Mouse (Mus musculus) intestine, embryonic 14.5 days (tissue): ENCODE data around the gene Uqcrc2. TPM values are rescaled to one million over a fixed set of nuclear protein-coding genes. Genes with fewer than 3 reads are reported as not detected.

Source experiments
- ATAC-seq: fragments of 200-750 bp; cut with Nextera tagmentation; replicated peaks from 2 replicates; pipeline ENCODE4 v1.8.0; 2017; ENCODE audit warnings: low read depth, moderate number of reproducible peaks, moderate TSS enrichment, moderate library complexity; ENCODE audit not compliant: low FRiP score, low TSS enrichment
- DNase-seq: peaks from one replicate; pipeline ENCODE4 v3.0.0-alpha.2; 2018; ENCODE audit warnings: low spot score
- H3K27ac ChIP-seq: fragments of 300-500 bp; sonication (generic); 2 replicates; pipeline ENCODE4 v1.5.1; 2014; ENCODE audit warnings: low read depth, mild to moderate bottlenecking, control low read depth
- H3K27me3 ChIP-seq: fragments of 300-500 bp; sonication (generic); replicated peaks from 2 replicates; pipeline ENCODE4 v1.6.1; 2014; ENCODE audit warnings: low read length, control low read depth; ENCODE audit not compliant: control insufficient read depth, insufficient read depth
- H3K36me3 ChIP-seq: fragments of 300-500 bp; sonication (generic); 2 replicates; pipeline ENCODE4 v1.6.1; 2014; ENCODE audit warnings: low read length, control low read depth; ENCODE audit not compliant: control insufficient read depth, insufficient read depth
- H3K4me1 ChIP-seq: fragments of 300-500 bp; sonication (generic); replicated peaks from 2 replicates; pipeline ENCODE4 v1.6.1; 2014; ENCODE audit warnings: low read length, control low read depth, mixed read lengths; ENCODE audit not compliant: control insufficient read depth, insufficient read depth
- H3K4me2 ChIP-seq: fragments of 300-500 bp; sonication (generic); 2 replicates; pipeline ENCODE4 v1.6.1; 2014; ENCODE audit warnings: low read length
- H3K4me3 ChIP-seq: fragments of 300-500 bp; sonication (generic); 2 replicates; pipeline ENCODE4 v1.5.1; 2014; ENCODE audit warnings: low read depth, low read length, control low read depth, mixed read lengths
- H3K9ac ChIP-seq: fragments of 300-500 bp; sonication (generic); 2 replicates; pipeline ENCODE4 v1.6.1; 2014; ENCODE audit warnings: mild to moderate bottlenecking, low read length
- H3K9me3 ChIP-seq: fragments of 300-500 bp; sonication (generic); 2 replicates; pipeline ENCODE4 v1.6.1; 2016; ENCODE audit warnings: low read length, control low read depth; ENCODE audit not compliant: control insufficient read depth
- WGBS: fragments of 180-500 bp; shearing (Covaris S2); extraction: QIAGEN DNeasy Blood & Tissue Kit; methylation state at CpG from one replicate; pipeline ENCODE4 v1.1.7; 2014; 5-methylcytosine and 5-hydroxymethylcytosine counted together
- polyA plus RNA-seq: library from polyadenylated mRNA; unstranded; fragments of >200 nt; fragmentation: Nextera tagmentation; extraction: Ambion mirVana; gene quantifications from 2 replicates; pipeline ENCODE4 v1.2.1, GENCODE M21; 2014

The Uqcrc2 gene
- polyA plus RNA-seq, 1 experiment from 2014 or later, result 246 TPM

DNA sequence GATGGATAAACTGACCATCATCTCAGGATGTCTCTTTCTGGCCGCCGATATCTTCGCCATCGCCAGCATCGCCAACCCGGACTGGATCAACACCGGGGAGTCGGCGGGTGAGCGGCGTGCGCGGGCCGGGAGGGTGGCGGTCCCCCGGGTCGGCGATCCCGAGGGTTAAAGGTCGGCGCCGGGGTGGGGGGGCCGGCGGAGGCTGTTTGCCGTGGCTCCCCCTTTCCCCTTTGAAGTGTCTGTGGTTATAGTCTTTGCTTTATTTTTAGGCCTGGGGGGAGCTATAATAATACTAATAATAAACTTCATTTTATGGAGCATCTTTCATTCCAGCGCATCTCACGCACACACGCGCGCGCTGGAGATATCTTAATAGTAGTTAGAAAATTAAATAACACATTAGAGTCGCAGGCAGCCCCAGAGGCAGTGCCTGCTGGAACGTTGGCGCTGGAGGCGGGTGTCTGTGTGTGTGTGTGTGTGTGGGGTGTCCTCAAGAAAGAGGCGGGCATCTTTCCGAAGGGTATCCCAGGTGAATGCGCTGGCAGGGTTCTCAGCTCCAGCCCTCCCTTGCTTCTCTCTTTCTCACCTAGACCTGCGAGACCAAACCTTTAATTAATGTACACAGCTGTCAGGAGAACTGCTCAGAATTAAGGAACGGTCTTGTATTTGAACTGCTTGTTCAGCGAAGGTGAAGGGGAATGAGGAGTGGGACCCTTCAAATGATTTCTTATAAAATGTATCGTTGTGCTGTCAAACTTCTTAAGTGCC is 43.0 kb downstream of the Uqcrc2 start:
- Histone ChIP-seq H3K27ac (0 out of 2 replicates have a peak overlapping the region, but pooled peaks have one; percentile 73), H3K4me3 (peak overlapping the region; percentile 93), H3K27me3 (no peaks in the 10 kb centered on the region), H3K9ac (peak overlapping the region; percentile 91), H3K36me3 (no peaks in the 10 kb centered on the region), H3K4me2 (peak overlapping the region; percentile 61), H3K4me1 (peaks cover 21% of the 10 kb centered on the region), H3K9me3 (no peaks in the 10 kb centered on the region)
- WGBS, result 2% methylated on average over 41 of the region's 42 CpGs
- DNase-seq, result peak; percentile 64
- peak; percentile 72 for ATAC-seq

DNA sequence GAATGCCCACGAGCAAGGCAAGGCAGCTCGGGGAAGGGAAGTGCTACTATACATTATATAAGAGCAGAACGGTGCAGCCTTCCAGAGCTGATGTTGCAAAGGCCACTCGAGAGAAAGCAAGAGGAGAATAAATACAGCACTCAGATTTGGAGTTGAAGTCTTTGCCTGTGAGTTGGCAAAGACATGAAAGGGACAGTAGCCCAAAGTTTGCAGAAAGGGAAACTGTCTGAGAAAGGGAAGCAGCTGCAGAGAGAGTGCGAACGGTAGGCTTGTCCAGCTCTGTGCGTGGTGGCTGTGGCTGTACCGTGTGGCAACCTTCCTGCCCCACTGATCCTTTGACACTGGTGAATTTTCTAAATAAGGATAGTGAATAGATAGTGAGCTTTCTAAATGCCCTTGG is 44.0 kb downstream of the Uqcrc2 start:
- H3K9ac ChIP-seq, result peak overlapping the region; percentile 91
- 42% methylated on average over 8 of the region's 8 CpGs for WGBS
- ATAC-seq (no peak), DNase-seq (no peak)
- no peaks in the 10 kb centered on the region for H3K27me3 ChIP-seq
- H3K9me3 ChIP-seq, result no peaks in the 10 kb centered on the region
- H3K4me3 ChIP-seq, result peak overlapping the region; percentile 93
- H3K4me2 ChIP-seq, result peak overlapping the region; percentile 61
- H3K36me3 ChIP-seq, result no peaks in the 10 kb centered on the region
- H3K4me1 ChIP-seq, result peaks cover 21% of the 10 kb centered on the region
- no peak overlapping the region for H3K27ac ChIP-seq

DNA sequence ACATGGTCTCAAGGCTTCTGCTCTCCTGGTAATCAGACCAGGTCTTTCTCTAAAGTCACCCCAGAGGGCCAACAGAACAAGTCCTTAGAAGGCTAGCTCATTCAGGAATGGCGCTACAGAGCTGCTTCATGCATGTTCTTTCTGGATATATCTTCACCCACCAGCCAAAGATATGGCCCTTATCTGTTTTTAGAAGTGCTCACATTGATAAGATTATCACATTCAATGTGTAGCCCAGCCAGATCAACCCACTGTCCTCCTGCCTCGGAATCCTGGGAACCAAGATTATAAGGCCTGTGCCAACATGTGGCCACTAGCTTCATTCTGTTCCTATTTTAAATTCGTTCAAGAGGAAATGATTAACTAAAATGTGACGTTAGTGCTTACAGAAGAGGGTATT is 47.0 kb downstream of the Uqcrc2 start:
- Histone ChIP-seq H3K9ac (no peak overlapping the region), H3K27ac (no peak overlapping the region), H3K4me3 (no peak overlapping the region), H3K36me3 (no peaks in the 10 kb centered on the region), H3K27me3 (no peaks in the 10 kb centered on the region), H3K9me3 (no peaks in the 10 kb centered on the region), H3K4me1 (peaks cover 32% of the 10 kb centered on the region), H3K4me2 (no peak overlapping the region)
- no peak for ATAC-seq
- 79% methylated on average over 4 of the region's 4 CpGs for WGBS
- DNase-seq, result no peak

DNA sequence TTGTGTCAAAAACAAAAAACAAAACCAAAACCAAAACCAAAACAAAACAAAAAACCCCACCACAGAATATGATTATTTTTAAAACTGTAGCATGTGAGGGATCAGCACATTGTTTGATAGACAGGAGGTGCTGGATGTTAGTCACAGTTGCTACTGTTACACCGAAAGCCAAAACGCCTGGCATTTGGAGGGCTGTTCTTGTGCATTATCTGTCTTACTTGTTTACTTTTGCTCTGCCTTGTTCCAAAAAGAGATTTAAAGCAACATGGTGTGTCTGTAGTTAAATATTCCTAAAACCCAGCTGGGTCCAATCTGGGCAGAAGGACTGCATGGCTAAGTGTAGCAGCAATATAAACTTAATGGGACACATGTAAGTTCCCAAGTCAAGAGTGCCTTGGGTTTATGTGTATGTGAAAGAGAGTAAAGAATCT is 49.8 kb downstream of the Uqcrc2 start:
- no peak for DNase-seq
- Histone ChIP-seq H3K9me3 (no peaks in the 10 kb centered on the region), H3K4me1 (peaks cover 17% of the 10 kb centered on the region), H3K27me3 (no peaks in the 10 kb centered on the region), H3K4me3 (no peak overlapping the region), H3K27ac (peak overlapping the region; percentile 16; the same call in 1 of the 2 replicates), H3K9ac (no peak overlapping the region), H3K36me3 (no peaks in the 10 kb centered on the region), H3K4me2 (peak overlapping the region; percentile 18; the same call in 1 of the 2 replicates)
- no peak for ATAC-seq
- WGBS, result 30% methylated on average over 2 of the region's 2 CpGs

DNA sequence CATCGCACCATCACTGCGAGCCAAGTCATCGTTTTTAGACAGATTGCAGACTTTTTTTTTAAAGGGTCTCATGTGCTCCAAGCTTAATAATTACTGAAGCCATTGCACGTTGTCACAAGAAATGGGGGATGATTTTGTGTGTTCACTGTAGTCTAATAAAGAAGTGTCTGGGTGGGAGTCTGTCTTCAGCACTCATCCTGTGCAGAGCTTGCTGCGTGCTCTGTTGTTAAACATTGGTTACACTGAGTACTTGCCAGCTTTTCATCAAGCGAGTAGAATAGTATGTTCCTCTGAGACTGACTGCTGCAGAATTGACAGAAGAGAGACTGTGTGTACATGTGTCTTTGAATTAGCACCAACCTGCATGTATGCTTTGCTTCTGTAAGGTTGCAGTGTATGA is 50.3 kb downstream of the Uqcrc2 start:
- 55% methylated on average over 6 of the region's 6 CpGs for WGBS
- Histone ChIP-seq H3K36me3 (no peaks in the 10 kb centered on the region), H3K9me3 (no peaks in the 10 kb centered on the region), H3K4me3 (no peak overlapping the region), H3K4me2 (peak overlapping the region; percentile 18; the same call in 1 of the 2 replicates), H3K27ac (peak overlapping the region; percentile 16; the same call in 1 of the 2 replicates), H3K4me1 (peaks cover 15% of the 10 kb centered on the region), H3K27me3 (no peaks in the 10 kb centered on the region), H3K9ac (no peak overlapping the region)
- DNase-seq (no peak), ATAC-seq (no peak)

DNA sequence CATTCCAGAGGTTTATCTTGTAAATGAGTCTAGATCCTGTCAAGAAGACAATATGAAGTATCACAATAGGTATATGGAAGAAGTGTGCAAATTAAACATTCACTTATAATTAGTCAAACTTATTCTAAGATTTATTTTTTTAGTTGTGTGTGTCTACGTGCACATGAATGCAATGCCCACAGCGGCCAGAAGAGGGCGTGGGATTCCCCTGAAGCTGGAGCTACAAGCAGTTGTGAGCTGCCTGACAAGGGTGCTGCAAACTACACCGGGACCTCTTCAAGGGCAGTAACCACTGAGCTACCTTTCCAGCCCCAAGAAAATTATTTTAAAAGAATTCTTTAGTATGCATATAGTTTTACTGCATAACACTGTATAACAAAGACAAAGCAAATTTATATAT is 55.7 kb downstream of the Uqcrc2 start:
- H3K36me3 ChIP-seq, result peaks cover 16% of the 10 kb centered on the region
- no peak overlapping the region for H3K4me3 ChIP-seq
- no peak for ATAC-seq
- H3K9me3 ChIP-seq, result no peaks in the 10 kb centered on the region
- 0 out of 2 replicates have a peak, but pooled peaks cover 6% of the 10 kb centered on the region for H3K4me1 ChIP-seq
- no peak overlapping the region for H3K4me2 ChIP-seq
- 70% methylated on average over 4 of the region's 4 CpGs for WGBS
- no peak overlapping the region for H3K27ac ChIP-seq
- no peak for DNase-seq
- H3K27me3 ChIP-seq, result no peaks in the 10 kb centered on the region
- H3K9ac ChIP-seq, result no peak overlapping the region

DNA sequence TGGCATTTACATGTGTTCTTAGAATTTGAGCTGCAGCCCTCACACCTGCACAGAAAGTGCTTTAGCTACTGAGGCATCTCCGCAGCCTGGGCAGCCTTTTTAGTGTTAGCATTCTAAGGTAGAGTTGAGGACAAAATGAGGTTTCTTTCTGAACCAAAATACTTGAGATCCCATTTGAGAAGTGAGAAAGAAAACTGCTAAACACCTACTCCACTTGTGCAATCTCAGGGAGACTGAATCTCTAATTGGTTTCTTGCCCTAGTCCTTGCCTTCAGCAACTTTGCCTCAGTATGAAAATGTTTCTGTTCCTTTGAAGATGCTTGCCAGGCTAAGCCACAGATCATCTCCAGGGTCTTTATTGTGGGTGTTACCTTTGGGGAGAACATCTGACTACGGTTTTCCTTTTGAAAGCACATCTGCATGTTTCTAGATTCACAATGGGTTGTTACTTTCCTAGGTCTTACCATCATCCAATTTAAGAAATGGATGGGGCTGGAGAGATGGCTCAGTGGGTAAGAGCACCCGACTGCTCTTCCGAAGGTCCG is 58.9 kb downstream of the Uqcrc2 start:
- Histone ChIP-seq H3K9me3 (no peaks in the 10 kb centered on the region), H3K27ac (no peak overlapping the region), H3K36me3 (peaks cover 19% of the 10 kb centered on the region), H3K27me3 (no peaks in the 10 kb centered on the region), H3K9ac (no peak overlapping the region), H3K4me3 (no peak overlapping the region), H3K4me1 (0 out of 2 replicates have a peak, but pooled peaks cover 4% of the 10 kb centered on the region), H3K4me2 (no peak overlapping the region)
- ATAC-seq (no peak), DNase-seq (no peak)
- WGBS, result 94% methylated on average over 5 of the region's 5 CpGs

DNA sequence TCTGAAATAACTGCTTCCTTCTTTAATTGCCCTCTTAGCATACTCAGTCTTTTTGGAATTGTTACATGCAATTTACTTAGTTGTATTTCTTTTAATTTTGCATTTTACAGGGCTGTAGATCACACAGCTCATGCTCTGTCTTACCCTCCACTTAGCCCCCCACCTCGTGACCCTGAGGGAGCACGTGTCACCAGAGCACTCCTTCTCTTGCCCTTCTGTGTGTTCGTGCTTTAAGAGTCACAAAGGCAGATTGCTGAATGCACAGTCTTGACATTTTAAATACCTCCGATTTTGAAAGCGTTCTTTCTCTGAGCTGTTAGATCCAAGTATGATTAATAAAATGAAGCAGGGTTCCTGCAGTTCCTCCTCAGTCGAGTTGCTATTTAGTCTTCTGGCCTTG is 60.2 kb downstream of the Uqcrc2 start:
- Histone ChIP-seq H3K4me3 (no peak overlapping the region), H3K27ac (no peak overlapping the region), H3K4me2 (no peak overlapping the region), H3K27me3 (no peaks in the 10 kb centered on the region), H3K9ac (no peak overlapping the region), H3K9me3 (no peaks in the 10 kb centered on the region), H3K36me3 (peaks cover 19% of the 10 kb centered on the region), H3K4me1 (0 out of 2 replicates have a peak, but pooled peaks cover 4% of the 10 kb centered on the region)
- 28% methylated on average over 6 of the region's 6 CpGs for WGBS
- no peak for ATAC-seq
- DNase-seq, result no peak
